16 mouse cellular contexts compared by ENCODE assay signal in genomic region chr6:18543878-18544277, GRCm38 (mm10). TPM values are rescaled to one million over a fixed set of nuclear protein-coding genes. Genes with fewer than 3 reads are reported as not detected.
"Had no signal": no experiment of that assay in that cellular context is flagged by ENCODE, and none has a peak within 500 bp of the region (broad histone marks: within the 10 kb centered on the region; RNA-seq: fewer than 3 reads in every experiment).

No protein-coding gene starts in this region.

- H3K4me1 ChIP-seq: limb, embryonic 15.5 days; liver, embryonic 13.5 days; lung, embryonic 15.5 days; megakaryocyte, embryonic 14.5 days had no signal

- H3K9ac ChIP-seq: limb, embryonic 15.5 days; liver, embryonic 13.5 days; liver, postnatal 0 days; lung, embryonic 15.5 days had no signal

- H3K27me3 ChIP-seq: limb, embryonic 15.5 days; liver, embryonic 13.5 days; lung, embryonic 15.5 days; megakaryocyte, embryonic 14.5 days had no signal

- DNase-seq: layer of hippocampus, adult 9-11 months; layer of hippocampus, postnatal 36 days; liver, embryonic 13.5 days; liver, postnatal 0 days; lung, postnatal 14 days; right cerebral cortex, postnatal 25 days; thymus, postnatal 4 days had no signal

- H3K9me3 ChIP-seq: limb, embryonic 15.5 days; liver, embryonic 13.5 days; lung, embryonic 15.5 days had no signal

- H3K27ac ChIP-seq: limb, embryonic 15.5 days; liver, embryonic 13.5 days; lung, embryonic 15.5 days; macrophage; stomach, postnatal 0 days had no signal

- H3K4me3 ChIP-seq: limb, embryonic 15.5 days; liver, embryonic 13.5 days; lung, embryonic 15.5 days; megakaryocyte, embryonic 14.5 days had no signal

- H3K36me3 ChIP-seq: limb, embryonic 15.5 days; liver, embryonic 13.5 days; lung, embryonic 15.5 days had no signal

- H3K4me2 ChIP-seq: limb, embryonic 15.5 days; liver, embryonic 13.5 days; lung, embryonic 15.5 days; midbrain, embryonic 11.5 days had no signal

- ATAC-seq: hindbrain, embryonic 16.5 days; inflammation-experienced regulatory T-cells, adult 6 months; liver, postnatal 0 days; midbrain, embryonic 16.5 days had no signal

RNA-seq across cellular contexts. Expression of gene Cttnbp2, which starts 29.2 kb away (rescaled TPM):
- polyA plus RNA-seq: macrophage had no signal
